ENCODE assay signal across 8 mouse cellular contexts in genomic region chr1:183388426-183389406, GRCm38 (mm10). TPM values are rescaled to one million over a fixed set of nuclear protein-coding genes. Genes with fewer than 3 reads are reported as not detected.
A peak's percentile ranks its signal among the peaks of the same experiment; 100 is the strongest.
DNase-seq lines count a peak whose midpoint lies in the region; ATAC-seq and TF ChIP-seq lines count a peak whose summit lies in the region.

Gene Taf1a (plus strand): TSS chr1:183388981.

- WGBS in hindbrain, postnatal 0 days, result 5% methylated on average over 44 of the region's 44 CpGs

- H3K4me1 ChIP-seq in hindbrain, postnatal 0 days (ENCODE audit: insufficient read depth, low read length), result peaks cover 5% of the 10 kb centered on the region

- H3K27ac ChIP-seq in gastrocnemius, adult 2 months, result peak within 1 kb of the TSS; percentile 86
- peak within 1 kb of the TSS; percentile 76 for H3K27ac ChIP-seq in hindbrain, postnatal 0 days
- peak within 1 kb of the TSS; percentile 80 for H3K27ac ChIP-seq in left cerebral cortex, adult 2 months

- DNase-seq in ZHBTc4 (ENCODE audit: low read depth, low spot score), result peak; percentile 99
- DNase-seq in gastrocnemius, adult 2 months, result peak; percentile 95
- DNase-seq in hindbrain, postnatal 0 days (ENCODE audit: low spot score), result peak; percentile 97
- peak; percentile 91 to 92 for DNase-seq in left cerebral cortex, adult 2 months (ENCODE audit: extremely low spot score in 1 of 2, low spot score in 2 of 2)
- peak; percentile 88 to 92 for DNase-seq in right cerebral cortex, adult 2 months (ENCODE audit: low spot score in 2 of 2)
- peak; percentile 92 for DNase-seq in urinary bladder, postnatal 14 days (ENCODE audit: low spot score)

- intact Hi-C loops in gastrocnemius, adult 2 months (cut with DNase I), result loop anchor here (1.0 kb wide), 1 partner anchor 19 kb away; the partner anchor contains the start of gene Mia3
- intact Hi-C loops in left cerebral cortex, adult 2 months (cut with DNase I), result loop anchor here (1.0 to 2.0 kb wide), 2 partner anchors 20 to 43 kb away; partner anchors contain the start of gene Mia3

- ATAC-seq in common myeloid progenitor, adult 5-6 weeks (replicated peaks; ENCODE audit: low read depth, poor library complexity, severe bottlenecking), result peak; percentile 97
- ATAC-seq in hindbrain, postnatal 0 days, result peak; percentile 100
- ATAC-seq in megakaryocyte, adult 5-6 weeks (ENCODE audit: poor library complexity, severe bottlenecking), result peak; percentile 95

- H3K9ac ChIP-seq in hindbrain, postnatal 0 days (replicated peaks; ENCODE audit: low read length), result peak within 1 kb of the TSS; percentile 44

- peak within 1 kb of the TSS; percentile 83 for H3K4me3 ChIP-seq in gastrocnemius, adult 2 months
- peak within 1 kb of the TSS; percentile 72 for H3K4me3 ChIP-seq in hindbrain, postnatal 0 days (ENCODE audit: low read length)
- peak within 1 kb of the TSS; percentile 82 for H3K4me3 ChIP-seq in left cerebral cortex, adult 2 months

- peaks cover 10% of the 10 kb centered on the region; the same call in 1 of the 2 replicates for H3K27me3 ChIP-seq in hindbrain, postnatal 0 days (ENCODE audit: insufficient read depth, low read length)

- TF ChIP-seq CTCF in gastrocnemius, adult 2 months (IDR thresholded peaks at IDR 0.05), result no peak
- no peak for TF ChIP-seq CTCF in hindbrain, postnatal 0 days (IDR thresholded peaks at IDR 0.05; ENCODE audit: low read depth)
- TF ChIP-seq CTCF in left cerebral cortex, adult 2 months (IDR thresholded peaks at IDR 0.05), result no peak

- no peaks in the 10 kb centered on the region for H3K9me3 ChIP-seq in hindbrain, postnatal 0 days (ENCODE audit: low read length)

- peak within 1 kb of the TSS; percentile 83 for H3K4me2 ChIP-seq in hindbrain, postnatal 0 days (ENCODE audit: low read depth, low read length)

- peaks cover 7% of the 10 kb centered on the region; the same call in 1 of the 2 replicates for H3K36me3 ChIP-seq in hindbrain, postnatal 0 days (ENCODE audit: insufficient read depth, low read length)

RNA-seq across cellular contexts. Expression of gene Taf1a, which starts in this region (rescaled TPM):
- total RNA-seq in common myeloid progenitor, adult 5-6 weeks (2017), result 19.2 and 22.2 TPM in 2 replicates
- total RNA-seq in gastrocnemius, adult 2 months (2021), result 1 to 10 TPM; 6.1 to 7.3 TPM
- total RNA-seq in hindbrain, postnatal 0 days (2014; rRNA removed), result 7.2 and 12.7 TPM in 2 replicates
- 8.8 and 11.0 TPM in 2 replicates for polyA plus RNA-seq in hindbrain, postnatal 0 days (2015; fragmentation: Nextera tagmentation; extraction: Ambion mirVana)
- 10 to 100 TPM; 18.9 to 19.9 TPM for total RNA-seq in left cerebral cortex, adult 2 months (2021)
- total RNA-seq in megakaryocyte, adult 5-6 weeks (2015), result 7.5 and 9.1 TPM in 2 replicates
- 9.4 and 11.0 TPM in 2 replicates for total RNA-seq in megakaryocyte, adult 5-6 weeks (2017)

Comparison
In these comparisons a context has a peak if more than half of its experiments do, and no peak if none do; other contexts are left out.
1. Peak in every context shown above with its lines: DNase-seq, ATAC-seq, H3K4me3 ChIP-seq and H3K27ac ChIP-seq.